Mouse (Mus musculus): ENCODE data around the gene Aqp5.

DNA sequence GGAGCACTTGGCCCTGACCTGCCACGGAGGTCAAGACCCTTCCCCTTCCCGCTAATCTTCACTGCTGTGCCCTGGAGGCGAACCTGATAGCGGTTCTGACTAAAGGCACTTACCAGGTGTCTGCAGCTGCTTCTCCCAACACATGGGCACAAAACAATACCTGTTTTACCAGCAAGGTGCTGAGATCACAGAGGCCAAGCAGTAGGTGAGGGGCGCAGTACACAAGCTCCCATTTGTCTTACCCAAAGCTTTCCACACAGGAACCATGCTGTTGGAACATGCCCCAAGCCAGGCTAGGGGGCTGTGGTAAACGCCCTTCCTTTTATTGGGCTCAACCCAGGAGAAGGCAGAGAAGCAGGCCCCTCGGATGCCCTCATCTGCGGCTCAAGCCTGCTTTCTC lies 7.0 kb downstream of the Aqp5 start:
- TF ChIP-seq CTCF (IDR thresholded peaks at IDR 0.05; ENCODE audit: insufficient read depth, low read length) (no peak), POLR2A (IDR thresholded peaks at IDR 0.05; ENCODE audit: borderline replicate concordance, extremely low read depth, low read depth, low read length) (no peak)
